24 mouse cellular contexts compared by ENCODE assay signal in the genomic region with DNA sequence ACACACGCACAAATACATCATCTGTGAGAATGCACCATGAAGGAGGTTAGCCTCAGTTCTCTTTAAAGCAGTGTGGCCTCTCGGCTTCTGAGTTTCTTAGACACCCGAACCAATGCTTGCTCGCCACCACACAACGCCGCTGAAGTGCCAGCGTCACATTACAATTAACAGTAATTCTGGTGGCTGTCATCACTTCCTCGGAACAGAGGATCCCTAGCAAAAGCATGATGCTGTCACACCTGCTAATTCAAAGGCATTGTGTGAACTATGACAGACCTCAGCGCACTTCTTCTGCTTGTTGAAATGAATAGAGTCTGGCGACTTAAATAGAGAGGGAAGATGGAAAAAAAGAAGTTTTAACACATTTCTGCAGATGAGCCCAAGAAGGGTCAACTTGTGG.
"Had no signal": no experiment of that assay in that cellular context is flagged by ENCODE, and none has a peak within 500 bp of the region (broad histone marks: within the 10 kb centered on the region; RNA-seq: fewer than 3 reads in every experiment).

No protein-coding gene starts in this region.

- H3K9me3 ChIP-seq: heart, embryonic 10.5 days; heart, embryonic 12.5 days; hindbrain, embryonic 10.5 days; hindbrain, embryonic 12.5 days; kidney, embryonic 15.5 days; limb, embryonic 13.5 days; limb, embryonic 15.5 days; liver, embryonic 12.5 days had no signal

- H3K27me3 ChIP-seq: heart, embryonic 12.5 days; hindbrain, embryonic 12.5 days; kidney, embryonic 15.5 days; limb, embryonic 13.5 days; limb, embryonic 15.5 days; liver, embryonic 12.5 days had no signal

- H3K4me2 ChIP-seq: heart, embryonic 12.5 days; hindbrain, embryonic 12.5 days; hindbrain, embryonic 14.5 days; kidney, embryonic 15.5 days; limb, embryonic 13.5 days; limb, embryonic 15.5 days; liver, embryonic 12.5 days had no signal

- H3K9ac ChIP-seq: heart, embryonic 12.5 days; hindbrain, embryonic 12.5 days; hindbrain, embryonic 14.5 days; kidney, embryonic 15.5 days; limb, embryonic 13.5 days; limb, embryonic 15.5 days; liver, embryonic 12.5 days; liver, embryonic 14.5 days had no signal

- H3K4me1 ChIP-seq: heart, embryonic 10.5 days; limb, embryonic 15.5 days; liver, embryonic 12.5 days had no signal

- H3K36me3 ChIP-seq: heart, embryonic 10.5 days; heart, embryonic 12.5 days; hindbrain, embryonic 10.5 days; hindbrain, embryonic 12.5 days; kidney, embryonic 15.5 days; limb, embryonic 13.5 days; limb, embryonic 15.5 days; liver, embryonic 12.5 days had no signal

- H3K4me3 ChIP-seq: heart, embryonic 10.5 days; heart, embryonic 12.5 days; hindbrain, embryonic 10.5 days; hindbrain, embryonic 12.5 days; kidney, embryonic 15.5 days; limb, embryonic 13.5 days; limb, embryonic 15.5 days; liver, embryonic 12.5 days had no signal

- ATAC-seq: hindbrain, postnatal 0 days; intestine, embryonic 16.5 days; liver, embryonic 12.5 days had no signal

- DNase-seq: gastrocnemius, postnatal 14 days; heart, postnatal 14 days; heart, postnatal 36 days; kidney, adult 11 months; kidney, adult 9 months; kidney, postnatal 14 days; kidney, postnatal 36 days; layer of hippocampus, adult 9-11 months; layer of hippocampus, postnatal 36 days; left cerebral cortex, postnatal 4 days; lung, adult 18-20 months had no signal

- H3K27ac ChIP-seq: heart, embryonic 10.5 days; hindbrain, embryonic 10.5 days; hindbrain, embryonic 12.5 days; hindbrain, embryonic 14.5 days; hindbrain, postnatal 0 days; kidney, embryonic 15.5 days; kidney, postnatal 0 days; limb, embryonic 13.5 days; limb, embryonic 15.5 days; liver, embryonic 12.5 days; liver, embryonic 14.5 days had no signal
